Mouse (Mus musculus) heart, adult 2 months (tissue): ENCODE measurements around the gene Apoa5.

Experiments used
- CTCF ChIP-seq: fragments of 200-600 bp; IDR thresholded peaks from 2 replicates; pipeline ENCODE4 v1.8.1; 2022; ENCODE audit warnings: antibody characterized with exemption, mild to moderate bottlenecking, moderate library complexity
- POLR2A ChIP-seq: fragments of 200-500 bp; IDR thresholded peaks from 2 replicates; pipeline ENCODE4 v1.6.1; 2011; ENCODE audit warnings: mild to moderate bottlenecking, low read depth, low read length, control low read depth; ENCODE audit not compliant: insufficient read depth

- TF ChIP-seq CTCF = no peak
- no peak for TF ChIP-seq POLR2A
Measured at GRCm38 (mm10) chr9:46228491-46228890, 39.9 kb upstream of the Apoa5 start, which contains the start of gene Apoa1.
